Mouse (Mus musculus): ENCODE results near the gene Cacnb1.
A peak's percentile ranks its signal among the peaks of the same experiment; 100 is the strongest.

The Cacnb1 gene

GRCm38 (mm10) chr11:97986738-97987465 lies 35.9 kb downstream of the Cacnb1 start:
- no peak for DNase-seq (ENCODE audit: low read depth, low spot score)

DNA sequence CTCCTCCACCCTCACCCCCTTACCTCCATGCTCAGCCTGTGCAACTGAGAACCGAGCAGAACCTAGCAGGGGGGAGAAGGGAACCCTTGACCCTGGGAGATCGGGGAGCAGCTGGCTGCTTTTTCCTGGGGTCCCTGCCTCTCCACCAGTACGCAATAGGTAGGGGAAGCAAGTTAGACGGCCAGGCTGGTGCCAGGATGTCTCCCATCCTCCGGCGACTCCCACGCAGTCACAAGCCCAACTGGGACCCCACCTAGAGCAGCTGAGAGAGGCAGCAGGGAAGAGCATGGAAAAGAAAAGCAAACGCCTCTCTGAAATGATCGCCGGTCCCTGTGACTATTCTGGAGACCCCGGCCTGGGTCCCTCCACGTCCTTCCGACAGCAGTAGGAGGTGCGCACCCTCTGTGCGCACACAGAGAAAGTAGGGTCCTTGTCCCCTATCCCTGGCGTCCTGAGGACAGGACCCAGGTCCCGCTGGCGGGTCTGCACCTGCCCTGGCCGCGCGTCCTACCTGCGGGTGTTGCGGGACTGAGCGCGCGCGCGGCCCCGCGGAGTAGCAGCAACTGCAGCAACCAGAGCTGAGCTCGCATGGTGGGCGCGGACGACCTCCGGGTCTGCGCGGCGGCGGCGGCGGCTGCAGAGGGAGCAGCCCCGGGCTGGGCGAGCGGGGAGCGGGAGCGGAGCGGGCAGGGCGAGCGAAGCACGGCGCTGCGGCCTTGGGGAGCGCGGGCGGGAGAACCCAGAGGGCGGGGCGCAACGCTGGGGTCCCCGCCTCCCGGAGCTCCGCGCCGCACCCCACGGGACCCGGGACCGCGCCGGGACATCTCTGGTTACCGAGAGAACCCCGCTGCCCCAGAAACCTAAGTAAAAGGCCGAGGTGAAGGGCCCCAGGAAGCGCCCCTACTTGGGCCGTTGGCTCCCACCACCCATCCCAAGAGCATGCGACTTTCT lies 36.8 kb downstream of the Cacnb1 start, which contains the start of gene Plxdc1:
Gene Plxdc1 (minus strand): TSS at position 718 of the 951 bp plus-strand sequence.
- no peak for DNase-seq (ENCODE audit: low read depth, low spot score)

DNA sequence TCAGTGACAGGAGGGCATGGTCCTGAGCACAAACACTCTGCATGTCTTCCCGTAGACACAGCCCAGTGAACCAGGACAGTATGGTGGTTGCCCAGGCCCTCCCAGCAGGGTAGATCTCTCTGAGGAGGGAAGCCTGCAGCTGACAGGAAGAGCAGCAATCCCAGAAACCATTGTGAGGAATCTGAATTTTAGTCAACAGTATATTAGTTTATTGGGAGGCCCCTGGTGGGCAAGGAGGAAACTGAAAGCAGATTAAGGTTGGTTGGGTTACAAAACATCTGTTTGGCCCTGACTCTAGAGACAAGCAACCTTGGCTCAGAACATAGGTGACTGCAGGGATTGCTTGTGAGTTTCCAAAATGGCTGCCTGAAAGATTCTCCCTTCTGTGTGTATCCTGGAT lies 38.9 kb downstream of the Cacnb1 start:
- DNase-seq (ENCODE audit: low read depth, low spot score) = no peak

- no peak for DNase-seq (ENCODE audit: low read depth, low spot score)
Observed at GRCm38 (mm10) chr11:97983506-97983905, 39.3 kb downstream of the Cacnb1 start.

DNA sequence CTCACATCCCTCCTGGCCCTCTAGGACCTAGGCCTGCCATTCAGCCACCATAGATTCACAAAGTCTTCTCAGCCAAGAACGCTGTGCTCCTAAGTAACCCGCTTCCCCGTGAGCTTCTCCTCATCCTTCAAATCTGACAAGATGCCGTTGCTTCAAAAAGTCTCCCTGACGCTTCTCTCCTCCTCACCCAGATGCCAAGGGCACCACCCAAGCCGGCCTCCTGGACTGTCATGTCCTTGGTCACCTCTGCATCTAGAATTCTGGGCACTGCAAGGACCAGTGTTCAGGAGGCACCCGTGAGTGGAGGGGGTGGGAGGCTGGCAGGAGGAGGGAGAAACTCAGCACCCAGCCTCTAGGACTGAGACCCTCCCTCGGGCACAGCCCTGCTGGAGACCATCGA lies 40.1 kb downstream of the Cacnb1 start:
- DNase-seq (ENCODE audit: low read depth, low spot score) = no peak

DNA sequence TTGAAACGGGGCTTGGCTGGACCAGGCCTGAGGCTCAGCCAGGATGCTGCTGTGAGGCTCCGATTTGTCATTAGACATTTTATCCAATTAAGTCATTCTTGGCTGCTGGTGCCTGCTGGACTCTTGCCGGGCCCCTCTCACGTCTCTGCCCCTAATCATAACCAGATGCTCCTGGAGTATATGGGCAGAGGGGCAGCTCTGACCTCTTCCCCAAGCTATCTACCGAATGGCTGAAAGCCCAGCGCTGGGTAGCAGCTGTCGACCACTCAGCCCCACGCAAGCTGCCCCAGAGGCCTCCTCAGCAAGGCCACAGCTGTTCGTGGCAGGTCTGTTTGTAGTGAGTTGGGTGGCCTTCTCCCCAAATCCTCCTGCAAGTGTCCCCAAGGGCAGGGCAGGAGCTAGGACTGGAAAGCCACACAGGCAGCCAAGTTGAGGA lies 42.3 kb downstream of the Cacnb1 start:
- DNase-seq (ENCODE audit: low read depth, low spot score) = no peak

GRCm38 (mm10) chr11:97979824-97980495 lies 42.9 kb downstream of the Cacnb1 start:
- no peak for DNase-seq (ENCODE audit: low read depth, low spot score)

GRCm38 (mm10) chr11:97978392-97978791 lies 44.4 kb downstream of the Cacnb1 start:
- no peak for DNase-seq (ENCODE audit: low read depth, low spot score)

DNA sequence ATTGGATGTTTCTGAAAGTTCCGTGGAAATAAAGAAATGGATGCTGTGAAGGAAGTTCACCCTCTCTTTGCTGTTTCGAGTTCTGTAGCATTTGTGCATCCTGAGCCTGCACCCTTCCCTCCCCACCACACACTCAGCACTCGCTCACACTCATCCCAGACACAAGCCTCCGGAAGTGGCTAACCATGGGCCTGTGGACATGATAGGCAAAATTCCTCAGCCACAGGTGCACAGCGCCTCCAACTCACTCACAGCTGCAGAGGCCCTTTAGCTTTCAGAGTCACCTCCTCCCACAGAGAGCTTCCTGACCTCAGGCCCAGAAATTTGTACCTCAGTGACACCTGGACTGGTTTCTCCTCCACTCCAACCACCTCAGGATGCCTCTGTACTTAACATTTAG lies 45.0 kb downstream of the Cacnb1 start:
- DNase-seq (ENCODE audit: low read depth, low spot score) = no peak

GRCm38 (mm10) chr11:97974746-97975145 lies 48.1 kb downstream of the Cacnb1 start:
- DNase-seq (ENCODE audit: low read depth, low spot score) = no peak

DNA sequence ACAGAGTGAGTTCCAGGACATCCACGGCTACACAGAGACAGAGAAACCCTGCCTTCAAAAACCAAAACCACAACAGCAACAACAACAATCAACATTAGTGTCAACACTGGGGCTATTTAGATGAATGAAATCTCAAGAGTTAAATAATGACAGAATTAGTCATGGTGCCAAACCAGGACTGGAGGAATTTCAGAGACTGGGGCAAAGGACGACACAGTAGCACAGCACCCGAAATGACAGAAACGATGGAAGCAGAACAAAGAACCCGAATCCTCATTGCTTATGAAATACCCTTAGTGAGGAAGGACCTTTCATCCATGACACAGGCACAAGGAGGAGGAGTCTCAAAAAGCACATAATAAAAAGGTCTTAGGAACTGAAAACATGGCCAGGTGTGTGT lies 48.7 kb downstream of the Cacnb1 start:
- DNase-seq (ENCODE audit: low read depth, low spot score) = no peak

DNA sequence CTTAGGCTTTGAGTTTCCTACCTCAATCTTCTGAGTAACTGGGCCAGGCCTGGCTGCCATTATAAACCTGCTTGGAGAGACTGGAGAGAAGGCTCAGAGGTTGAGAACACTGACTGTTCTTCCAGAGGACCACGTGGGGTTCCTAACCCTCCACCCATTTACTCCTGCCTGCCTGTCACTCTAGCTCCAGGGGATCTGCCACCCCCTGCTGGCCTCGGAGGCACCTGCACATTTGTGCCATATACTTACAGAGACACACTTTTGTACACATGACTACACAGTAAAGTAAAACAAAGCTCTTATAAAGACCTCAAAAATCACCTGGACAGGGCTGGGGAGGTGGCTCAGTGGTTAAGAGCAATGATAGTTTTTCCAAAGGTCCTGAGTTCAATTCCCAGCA lies 50.4 kb downstream of the Cacnb1 start:
- DNase-seq (ENCODE audit: low read depth, low spot score) = no peak

GRCm38 (mm10) chr11:97971232-97971631 lies 51.6 kb downstream of the Cacnb1 start:
- peak; percentile 93 for DNase-seq (ENCODE audit: low read depth, low spot score)

GRCm38 (mm10) chr11:97970771-97971170 lies 52.1 kb downstream of the Cacnb1 start:
- no peak for DNase-seq (ENCODE audit: low read depth, low spot score)

GRCm38 (mm10) chr11:97968385-97968784 lies 54.4 kb downstream of the Cacnb1 start:
- no peak for DNase-seq (ENCODE audit: low read depth, low spot score)

GRCm38 (mm10) chr11:97967114-97967513 lies 55.7 kb downstream of the Cacnb1 start:
- no peak for DNase-seq (ENCODE audit: low read depth, low spot score)

DNA sequence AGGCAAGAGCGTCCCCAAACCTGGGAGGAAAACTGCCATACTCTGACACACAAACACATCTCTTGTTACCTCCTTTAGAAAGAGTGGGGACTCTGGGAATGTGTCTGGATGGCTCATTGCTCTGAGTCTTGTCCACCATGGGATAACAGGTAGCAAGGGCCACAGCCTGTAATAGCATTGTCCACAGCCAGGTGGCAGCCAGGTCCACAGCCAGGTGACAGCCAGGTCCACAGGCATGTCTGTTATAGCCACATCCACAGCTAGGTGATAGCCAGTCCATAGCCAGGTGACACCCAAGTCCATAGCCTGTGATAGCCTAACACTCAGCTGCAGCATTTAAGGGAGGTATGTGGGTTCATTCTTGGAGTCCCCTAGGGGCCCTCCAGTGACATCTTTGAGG lies 61.9 kb downstream of the Cacnb1 start:
- DNase-seq (ENCODE audit: low read depth, low spot score) = no peak

GRCm38 (mm10) chr11:97959300-97959680 lies 63.5 kb downstream of the Cacnb1 start:
- no peak for DNase-seq (ENCODE audit: low read depth, low spot score)

GRCm38 (mm10) chr11:97958641-97959299 lies 64.1 kb downstream of the Cacnb1 start:
- no peak for DNase-seq (ENCODE audit: low read depth, low spot score)

DNA sequence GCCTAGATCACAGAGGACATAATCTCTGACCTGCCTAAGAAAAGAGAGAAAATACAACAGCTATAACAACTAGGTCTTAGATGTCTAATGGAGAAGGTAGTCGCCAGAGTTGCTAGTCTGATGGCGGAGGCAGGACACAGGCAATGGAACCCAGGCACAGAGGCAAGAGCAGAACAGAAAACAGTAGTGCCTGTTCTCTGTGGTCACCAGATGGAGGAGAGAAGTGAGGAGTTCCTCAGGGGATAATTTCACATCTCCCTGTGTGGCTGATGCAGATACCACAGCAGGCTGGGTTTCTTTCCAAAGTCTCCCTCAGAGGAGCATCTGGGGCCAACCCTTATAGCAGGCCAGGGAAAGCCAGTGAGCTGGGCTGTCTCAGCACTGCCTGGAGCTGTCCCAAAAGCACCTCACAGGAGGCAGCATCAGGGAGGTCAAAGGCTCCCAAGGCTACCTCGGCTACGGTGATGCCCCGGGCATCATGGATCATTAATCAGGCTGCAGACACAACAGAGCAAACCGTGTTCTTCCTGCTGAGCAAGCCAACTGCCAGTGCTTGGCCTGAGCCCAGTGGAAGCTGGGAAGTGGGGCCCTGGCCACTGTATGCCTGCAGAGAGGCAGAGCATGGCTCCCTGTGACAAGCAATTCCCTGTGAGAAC lies 65.8 kb downstream of the Cacnb1 start:
- no peak for DNase-seq (ENCODE audit: low read depth, low spot score)

DNA sequence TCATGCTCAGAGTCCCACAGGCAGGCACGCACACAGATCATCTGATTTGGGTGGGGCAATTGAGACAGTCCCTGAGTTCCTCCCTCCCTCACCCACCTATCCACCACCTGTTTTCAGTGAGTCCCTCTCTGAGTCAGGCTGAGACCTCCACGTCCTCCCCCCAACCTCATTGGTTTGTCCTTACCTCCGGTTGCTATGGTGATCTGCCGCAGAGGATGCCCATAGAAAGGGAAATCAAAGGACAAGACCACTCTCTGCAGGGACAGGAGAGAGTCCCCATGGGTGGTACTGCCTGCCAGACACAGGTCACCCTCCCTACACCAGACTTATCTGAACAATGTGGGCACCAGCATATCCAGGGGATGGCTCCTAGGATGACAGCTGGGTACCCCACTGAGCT lies 66.9 kb downstream of the Cacnb1 start:
- DNase-seq (ENCODE audit: low read depth, low spot score) = no peak

Measured in telencephalon, adult 2 months (tissue).